Mouse (Mus musculus) intestine, embryonic 16.5 days (tissue): ENCODE results near the gene Olfr1214. TPM values are rescaled to one million over a fixed set of nuclear protein-coding genes. Genes with fewer than 3 reads are reported as not detected.

ENCODE experiments used
- polyA plus RNA-seq: library from polyadenylated mRNA; unstranded; fragments of >200 nt; fragmentation: Nextera tagmentation; extraction: Ambion mirVana; gene quantifications from 2 replicates; pipeline ENCODE4 v1.2.1, GENCODE M21; 2015

The Olfr1214 gene
- polyA plus RNA-seq, 1 experiment from 2014 or later: not detected

Other genes starting within 250 kb of the Olfr1214 start
- gene Olfr1198, start 241.3 kb downstream of the Olfr1214 start, polyA plus RNA-seq: not detected in 2 replicates
- gene Olfr1199, start 232.2 kb downstream of the Olfr1214 start, polyA plus RNA-seq: not detected in 2 replicates
- not detected in 2 replicates for gene Olfr1200, start 222.2 kb downstream of the Olfr1214 start, polyA plus RNA-seq
- gene Olfr1201, start 199.6 kb downstream of the Olfr1214 start, polyA plus RNA-seq: not detected in 2 replicates
- not detected in 2 replicates for gene Olfr1202, start 178.2 kb downstream of the Olfr1214 start, polyA plus RNA-seq
- not detected in 2 replicates for gene Olfr1205, start 162.9 kb downstream of the Olfr1214 start, polyA plus RNA-seq
- not detected in 2 replicates for gene Olfr1204, start 143.4 kb downstream of the Olfr1214 start, polyA plus RNA-seq
- gene Olfr1206, start 129.4 kb downstream of the Olfr1214 start, polyA plus RNA-seq: not detected in 2 replicates
- not detected in 2 replicates for gene Olfr1208, start 90.3 kb downstream of the Olfr1214 start, polyA plus RNA-seq
- gene Olfr1209, start 77.5 kb downstream of the Olfr1214 start, polyA plus RNA-seq: not detected in 2 replicates
- gene Olfr1211, start 54.5 kb downstream of the Olfr1214 start, polyA plus RNA-seq: not detected in 2 replicates
- not detected in 2 replicates for gene Olfr1212, start 38.7 kb downstream of the Olfr1214 start, polyA plus RNA-seq
- not detected in 2 replicates for gene Gm13762, start 12.4 kb downstream of the Olfr1214 start, polyA plus RNA-seq
- gene Olfr1215, start 14.3 kb upstream of the Olfr1214 start, polyA plus RNA-seq: not detected in 2 replicates
- not detected in 2 replicates for gene Olfr1216, start 25.7 kb upstream of the Olfr1214 start, polyA plus RNA-seq
- not detected in 2 replicates for gene Olfr1217, start 39.4 kb upstream of the Olfr1214 start, polyA plus RNA-seq
- gene Olfr1218, start 68.5 kb upstream of the Olfr1214 start, polyA plus RNA-seq: not detected in 2 replicates
- gene Olfr1219, start 90.9 kb upstream of the Olfr1214 start, polyA plus RNA-seq: not detected in 2 replicates
- gene Olfr1220, start 114.2 kb upstream of the Olfr1214 start, polyA plus RNA-seq: not detected in 2 replicates
- gene Olfr1221, start 124.6 kb upstream of the Olfr1214 start, polyA plus RNA-seq: not detected in 2 replicates
- not detected in 2 replicates for gene Olfr1222, start 140.4 kb upstream of the Olfr1214 start, polyA plus RNA-seq
- gene Olfr1223, start 158.9 kb upstream of the Olfr1214 start, polyA plus RNA-seq: not detected in 2 replicates
- not detected in 2 replicates for gene Olfr1224-ps1, start 171.4 kb upstream of the Olfr1214 start, polyA plus RNA-seq
- not detected in 2 replicates for gene Olfr1225, start 182.0 kb upstream of the Olfr1214 start, polyA plus RNA-seq
- not detected in 2 replicates for gene Olfr1226, start 207.4 kb upstream of the Olfr1214 start, polyA plus RNA-seq